Mouse (Mus musculus) E14TG2a.4 (cell line): ENCODE results near the gene Rfc1.

Experiments used
- CTCF ChIP-seq: conservative IDR thresholded peaks from 2 replicates; pipeline ENCODE4 v1.5.1; 2014; ENCODE audit warnings: low read length
- NANOG ChIP-seq: IDR thresholded peaks from 2 replicates; pipeline ENCODE4 v1.6.1; 2014; ENCODE audit warnings: borderline replicate concordance, low read length, mixed read lengths
- POU5F1 ChIP-seq: IDR thresholded peaks from 2 replicates; pipeline ENCODE4 v1.6.1; 2014; ENCODE audit warnings: low read length, borderline replicate concordance

DNA sequence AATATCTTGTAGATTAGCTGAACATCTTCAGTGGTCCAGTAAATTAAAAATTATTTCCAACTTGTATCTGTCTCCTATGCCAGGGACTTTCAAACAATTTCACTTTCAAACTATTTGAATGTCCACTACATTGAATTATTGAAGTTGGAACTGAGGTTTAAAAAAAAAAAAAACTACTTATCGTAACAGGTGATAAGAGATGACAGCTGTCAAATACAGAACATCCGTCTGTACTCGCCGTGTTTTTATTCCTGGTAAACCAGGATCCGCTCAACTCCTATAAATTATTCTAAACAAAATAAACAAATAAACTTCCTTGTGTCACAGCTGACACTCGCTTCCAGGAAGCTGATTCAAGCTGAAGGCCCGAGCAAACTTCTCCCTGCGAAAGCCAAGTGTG is 682 bp downstream of the Rfc1 start:
- TF ChIP-seq CTCF (no peak), NANOG (no peak), POU5F1 (no peak)
